Mouse (Mus musculus): ENCODE data around the gene Dhrs3. TPM values are rescaled to one million over a fixed set of nuclear protein-coding genes. Genes with fewer than 3 reads are reported as not detected.

Gene Dhrs3
- polyA plus RNA-seq, 1 experiment from 2014 or later: 8.6 TPM

- no peak overlapping the region for H3K4me3 ChIP-seq
- no peak for DNase-seq (ENCODE audit: low spot score)
- 88% methylated on average over 7 of the region's 7 CpGs for WGBS
- no peak overlapping the region for H3K27ac ChIP-seq (replicated peaks)
- H3K9me3 ChIP-seq (replicated peaks): no peaks in the 10 kb centered on the region
- no peaks in the 10 kb centered on the region for H3K36me3 ChIP-seq
- H3K4me1 ChIP-seq: peaks cover 12% of the 10 kb centered on the region
- no peaks in the 10 kb centered on the region for H3K27me3 ChIP-seq (ENCODE audit: low read depth, poor library complexity, severe bottlenecking)
These were observed 59.2 kb downstream of the Dhrs3 start for GRCm38 (mm10) chr4:144951859-144952258.

- Histone ChIP-seq H3K4me1 (peaks cover 12% of the 10 kb centered on the region), H3K4me3 (no peak overlapping the region), H3K27me3 (ENCODE audit: low read depth, poor library complexity, severe bottlenecking) (no peaks in the 10 kb centered on the region), H3K9me3 (replicated peaks) (no peaks in the 10 kb centered on the region), H3K27ac (replicated peaks) (no peak overlapping the region), H3K36me3 (no peaks in the 10 kb centered on the region)
- WGBS: 90% methylated on average over 1 of the region's 1 CpGs
- DNase-seq (ENCODE audit: low spot score): no peak
These were observed 60.8 kb downstream of the Dhrs3 start for GRCm38 (mm10) chr4:144953421-144953820.

GRCm38 (mm10) chr4:144955863-144956262 is 63.2 kb downstream of the Dhrs3 start:
- H3K36me3 ChIP-seq: no peaks in the 10 kb centered on the region
- 93% methylated on average over 1 of the region's 1 CpGs for WGBS
- no peak overlapping the region for H3K4me3 ChIP-seq
- no peaks in the 10 kb centered on the region for H3K9me3 ChIP-seq (replicated peaks)
- no peak for DNase-seq (ENCODE audit: low spot score)
- H3K4me1 ChIP-seq: peaks cover 5% of the 10 kb centered on the region
- no peaks in the 10 kb centered on the region for H3K27me3 ChIP-seq (ENCODE audit: low read depth, poor library complexity, severe bottlenecking)
- H3K27ac ChIP-seq (replicated peaks): no peak overlapping the region

DNA sequence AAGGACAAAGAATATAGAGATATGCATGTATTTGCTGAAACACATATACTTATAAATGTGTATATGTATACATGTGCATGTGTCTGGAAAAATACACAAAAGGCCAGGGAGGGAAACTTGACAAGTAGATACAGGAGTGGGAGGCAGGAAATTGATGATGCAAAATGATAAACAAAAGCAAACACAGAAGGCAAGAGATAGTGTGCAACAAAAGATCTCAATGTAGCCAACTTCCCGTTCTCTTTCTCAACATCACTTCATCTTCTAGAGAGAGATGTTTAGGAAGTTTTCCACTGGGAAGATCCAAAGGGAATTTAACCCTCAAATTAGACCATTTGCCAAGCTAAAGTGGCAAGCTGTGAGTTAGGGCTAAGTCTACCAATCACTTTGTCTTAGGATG is 63.7 kb downstream of the Dhrs3 start:
- Histone ChIP-seq H3K27me3 (ENCODE audit: low read depth, poor library complexity, severe bottlenecking) (no peaks in the 10 kb centered on the region), H3K9me3 (replicated peaks) (no peaks in the 10 kb centered on the region), H3K4me1 (peaks cover 7% of the 10 kb centered on the region), H3K27ac (replicated peaks) (no peak overlapping the region), H3K4me3 (no peak overlapping the region), H3K36me3 (no peaks in the 10 kb centered on the region)
- DNase-seq (ENCODE audit: low spot score): no peak
- 80% methylated on average over 1 of the region's 1 CpGs for WGBS

DNA sequence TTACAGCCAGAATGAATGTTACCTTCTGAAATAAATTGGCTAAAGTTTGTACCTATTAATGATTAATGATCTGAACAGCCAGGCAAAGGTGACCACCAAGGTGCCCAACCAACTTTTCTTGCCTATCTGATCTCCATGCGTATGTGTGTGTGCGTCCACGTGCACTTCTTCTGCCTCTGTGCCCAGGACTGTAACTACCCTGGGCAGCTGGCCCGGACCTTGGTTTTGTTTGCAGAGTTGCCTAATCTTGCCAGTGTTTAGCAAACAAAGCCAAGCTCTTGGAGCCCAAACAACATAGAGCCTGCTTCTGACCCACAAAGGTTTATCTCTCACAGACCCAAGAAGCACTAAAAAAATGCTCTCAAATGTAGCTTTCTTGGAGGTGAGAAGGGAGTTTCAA is 64.6 kb downstream of the Dhrs3 start:
- DNase-seq (ENCODE audit: low spot score): no peak
- peaks cover 7% of the 10 kb centered on the region for H3K4me1 ChIP-seq
- no peaks in the 10 kb centered on the region for H3K27me3 ChIP-seq (ENCODE audit: low read depth, poor library complexity, severe bottlenecking)
- no peaks in the 10 kb centered on the region for H3K36me3 ChIP-seq
- no peaks in the 10 kb centered on the region for H3K9me3 ChIP-seq (replicated peaks)
- H3K27ac ChIP-seq (replicated peaks): no peak overlapping the region
- 89% methylated on average over 4 of the region's 4 CpGs for WGBS
- no peak overlapping the region for H3K4me3 ChIP-seq

- peaks cover 7% of the 10 kb centered on the region for H3K4me1 ChIP-seq
- DNase-seq (ENCODE audit: low spot score): no peak
- H3K27me3 ChIP-seq (ENCODE audit: low read depth, poor library complexity, severe bottlenecking): no peaks in the 10 kb centered on the region
- no peak overlapping the region for H3K4me3 ChIP-seq
- 74% methylated on average over 2 of the region's 2 CpGs for WGBS
- H3K36me3 ChIP-seq: no peaks in the 10 kb centered on the region
- no peaks in the 10 kb centered on the region for H3K9me3 ChIP-seq (replicated peaks)
- no peak overlapping the region for H3K27ac ChIP-seq (replicated peaks)
These were observed 65.1 kb downstream of the Dhrs3 start for GRCm38 (mm10) chr4:144957721-144958120.

- Histone ChIP-seq H3K4me1 (peaks cover 7% of the 10 kb centered on the region), H3K27me3 (ENCODE audit: low read depth, poor library complexity, severe bottlenecking) (no peaks in the 10 kb centered on the region), H3K4me3 (no peak overlapping the region), H3K9me3 (replicated peaks) (no peaks in the 10 kb centered on the region), H3K27ac (replicated peaks) (no peak overlapping the region), H3K36me3 (no peaks in the 10 kb centered on the region)
- no peak for DNase-seq (ENCODE audit: low spot score)
- 69% methylated on average over 8 of the region's 8 CpGs for WGBS
These were observed 67.7 kb downstream of the Dhrs3 start for GRCm38 (mm10) chr4:144960188-144960904.

DNA sequence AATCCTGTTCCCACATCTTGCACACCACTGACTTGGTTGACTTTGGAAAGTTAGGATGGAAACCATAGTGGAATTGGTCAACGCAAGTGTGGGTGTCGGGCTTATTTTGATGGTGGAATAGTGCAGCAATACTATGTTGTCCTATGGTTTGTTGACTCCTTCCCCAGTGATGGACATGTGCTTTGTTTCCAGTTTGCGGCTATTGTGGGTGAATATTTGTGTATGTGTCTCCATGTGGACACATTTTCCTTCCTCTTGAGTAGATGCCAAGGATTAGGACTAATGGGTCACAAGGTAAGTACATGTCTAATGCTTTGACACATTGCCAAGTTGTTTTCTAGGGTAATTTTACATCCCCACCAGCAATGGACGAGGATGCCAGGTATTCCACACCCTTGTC is 68.6 kb downstream of the Dhrs3 start:
- Histone ChIP-seq H3K36me3 (no peaks in the 10 kb centered on the region), H3K27ac (replicated peaks) (no peak overlapping the region), H3K9me3 (replicated peaks) (no peaks in the 10 kb centered on the region), H3K4me3 (no peak overlapping the region), H3K27me3 (ENCODE audit: low read depth, poor library complexity, severe bottlenecking) (no peaks in the 10 kb centered on the region), H3K4me1 (peaks cover 7% of the 10 kb centered on the region)
- no peak for DNase-seq (ENCODE audit: low spot score)
- WGBS: 88% methylated on average over 4 of the region's 4 CpGs

DNA sequence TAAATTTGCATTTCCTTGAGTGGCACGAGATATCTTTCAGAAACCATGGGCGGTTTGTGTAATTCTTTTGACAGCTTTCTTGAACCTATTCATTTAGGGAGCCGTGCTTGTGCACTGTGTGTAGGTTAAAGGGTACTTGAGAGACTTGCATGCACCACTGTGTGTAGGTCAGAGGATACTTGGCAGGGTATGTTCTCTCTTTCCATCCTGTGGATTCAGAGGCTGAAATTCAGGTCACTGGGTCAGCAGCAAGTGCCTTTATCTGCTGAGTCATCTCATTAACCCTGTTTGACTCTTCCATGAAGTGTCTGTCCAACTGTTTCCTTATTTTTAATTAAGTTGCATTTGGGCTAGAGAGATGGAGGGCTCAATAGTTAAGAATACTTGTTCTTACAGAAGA is 69.1 kb downstream of the Dhrs3 start:
- H3K36me3 ChIP-seq: no peaks in the 10 kb centered on the region
- no peak overlapping the region for H3K27ac ChIP-seq (replicated peaks)
- H3K9me3 ChIP-seq (replicated peaks): no peaks in the 10 kb centered on the region
- 90% methylated on average over 3 of the region's 3 CpGs for WGBS
- peaks cover 7% of the 10 kb centered on the region for H3K4me1 ChIP-seq
- DNase-seq (ENCODE audit: low spot score): no peak
- no peaks in the 10 kb centered on the region for H3K27me3 ChIP-seq (ENCODE audit: low read depth, poor library complexity, severe bottlenecking)
- no peak overlapping the region for H3K4me3 ChIP-seq

GRCm38 (mm10) chr4:144965255-144965654 is 72.6 kb downstream of the Dhrs3 start:
- Histone ChIP-seq H3K36me3 (0 out of 2 replicates have a peak, but pooled peaks cover 2% of the 10 kb centered on the region), H3K27me3 (ENCODE audit: low read depth, poor library complexity, severe bottlenecking) (no peaks in the 10 kb centered on the region), H3K9me3 (replicated peaks) (no peaks in the 10 kb centered on the region), H3K4me3 (no peak overlapping the region), H3K4me1 (peaks cover 7% of the 10 kb centered on the region), H3K27ac (replicated peaks) (no peak overlapping the region)
- no peak for DNase-seq (ENCODE audit: low spot score)
- 85% methylated on average over 2 of the region's 2 CpGs for WGBS

DNA sequence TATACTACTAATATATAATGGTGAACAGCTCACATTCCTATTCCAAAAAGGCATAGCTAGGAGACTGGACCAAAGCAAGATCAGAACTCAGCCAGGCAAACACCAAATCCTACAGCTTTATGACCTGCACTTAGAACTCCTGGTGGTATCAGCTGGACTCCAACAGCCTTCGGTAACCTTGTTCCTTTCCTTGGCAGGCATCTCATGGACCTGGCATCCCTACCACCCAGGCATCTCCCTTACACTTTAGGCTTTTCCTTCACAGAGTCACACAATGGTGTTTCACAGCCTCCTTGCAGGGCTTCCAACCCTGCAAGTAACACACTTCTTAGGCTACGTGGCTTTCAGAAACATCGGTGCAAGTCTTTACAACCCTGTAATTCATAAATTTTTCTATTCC is 75.7 kb downstream of the Dhrs3 start:
- H3K27ac ChIP-seq (replicated peaks): no peak overlapping the region
- no peak overlapping the region for H3K4me3 ChIP-seq
- H3K9me3 ChIP-seq (replicated peaks): no peaks in the 10 kb centered on the region
- 0 out of 2 replicates have a peak, but pooled peaks cover 2% of the 10 kb centered on the region for H3K36me3 ChIP-seq
- no peaks in the 10 kb centered on the region for H3K27me3 ChIP-seq (ENCODE audit: low read depth, poor library complexity, severe bottlenecking)
- DNase-seq (ENCODE audit: low spot score): no peak
- WGBS: 92% methylated on average over 3 of the region's 3 CpGs
- no peaks in the 10 kb centered on the region for H3K4me1 ChIP-seq

DNA sequence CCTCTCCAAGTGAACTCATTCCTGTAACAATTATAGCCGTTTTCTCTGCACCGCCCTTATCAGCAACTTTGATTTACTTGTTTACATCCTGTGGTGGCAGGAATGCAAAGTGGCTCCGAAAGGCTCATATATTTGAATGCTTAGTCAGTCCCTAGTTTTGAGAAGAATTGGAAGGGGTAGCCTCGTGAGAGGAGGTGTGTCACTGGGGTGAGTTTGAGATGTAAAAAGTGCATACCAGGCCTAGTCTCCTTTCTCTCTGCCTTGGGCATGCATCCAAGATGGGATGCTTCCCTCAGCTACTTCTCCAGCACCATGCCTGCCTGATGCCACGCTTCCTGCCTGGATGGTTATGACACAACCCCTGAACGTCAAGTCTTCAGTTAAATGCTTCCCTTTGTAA is 76.4 kb downstream of the Dhrs3 start:
- Histone ChIP-seq H3K4me1 (no peaks in the 10 kb centered on the region), H3K4me3 (no peak overlapping the region), H3K9me3 (replicated peaks) (no peaks in the 10 kb centered on the region), H3K27ac (replicated peaks) (no peak overlapping the region), H3K36me3 (0 out of 2 replicates have a peak, but pooled peaks cover 2% of the 10 kb centered on the region), H3K27me3 (ENCODE audit: low read depth, poor library complexity, severe bottlenecking) (no peaks in the 10 kb centered on the region)
- 86% methylated on average over 6 of the region's 6 CpGs for WGBS
- no peak for DNase-seq (ENCODE audit: low spot score)

DNA sequence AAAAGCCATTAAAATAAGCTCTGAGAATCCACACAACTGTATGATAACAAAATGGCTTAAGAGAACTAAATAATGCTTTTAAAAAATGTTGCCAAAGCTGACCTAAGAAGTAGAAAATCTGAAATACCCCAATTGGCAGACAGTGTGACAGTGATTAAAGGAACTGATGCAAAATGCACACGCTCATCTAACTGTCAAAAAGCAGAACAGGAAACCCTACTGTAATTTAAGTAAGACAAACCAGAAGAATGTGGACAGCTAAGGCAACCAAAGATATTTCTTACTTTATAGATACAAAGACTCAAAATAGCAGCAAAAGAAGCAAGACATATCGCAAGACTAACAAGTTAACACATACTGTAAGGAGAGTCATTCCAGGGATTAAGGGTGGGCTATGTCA is 78.4 kb downstream of the Dhrs3 start:
- 98% methylated on average over 2 of the region's 2 CpGs for WGBS
- no peak for DNase-seq (ENCODE audit: low spot score)
- peaks cover 10% of the 10 kb centered on the region for H3K4me1 ChIP-seq
- 0 out of 2 replicates have a peak, but pooled peaks cover 2% of the 10 kb centered on the region for H3K36me3 ChIP-seq
- H3K27me3 ChIP-seq (ENCODE audit: low read depth, poor library complexity, severe bottlenecking): no peaks in the 10 kb centered on the region
- H3K9me3 ChIP-seq (replicated peaks): no peaks in the 10 kb centered on the region
- H3K4me3 ChIP-seq: no peak overlapping the region
- no peak overlapping the region for H3K27ac ChIP-seq (replicated peaks)

Data from midbrain, embryonic 10.5 days (tissue).